Comparison of ENCODE assay signal across 17 mouse cellular contexts in genomic region chr16:22374898-22375297, GRCm38 (mm10).
DNase-seq lines count a peak whose midpoint lies in the region; TF ChIP-seq lines count a peak whose summit lies in the region.
"Had no signal": no experiment of that assay in that cellular context is flagged by ENCODE, and none has a peak within 500 bp of the region (broad histone marks: within the 10 kb centered on the region; RNA-seq: fewer than 3 reads in every experiment).

No protein-coding gene starts in this region.

- DNase-seq in layer of hippocampus, adult 2 months (ENCODE audit: low spot score in 2 of 2), result no peak
- no peak for DNase-seq in layer of hippocampus, postnatal 14 days (ENCODE audit: low spot score in 2 of 2)
- peak; percentile 65 for DNase-seq in 416B (ENCODE audit: low read depth)
- DNase-seq in CD4-positive, CD25-positive, alpha-beta regulatory T cell, adult 2 months (ENCODE audit: low read depth, low spot score), result peak; percentile 35
- DNase-seq in induced T-regulatory cell, adult 2 months (ENCODE audit: low read depth), result peak; percentile 26
- DNase-seq in thymus, postnatal 0 days (ENCODE audit: low spot score), result no peak
- no peak for DNase-seq in kidney, adult 8-10 months
- DNase-seq: adrenal gland, adult 2 months; cerebellum, postnatal 10 days; heart, postnatal 4 days; lung, postnatal 36 days; right cerebral cortex, adult 18-20 months; thymus, adult 18-20 months had no signal

- H3K27ac ChIP-seq in layer of hippocampus, adult 2 months, result no peak overlapping the region
- H3K27ac ChIP-seq: heart, embryonic 13.5 days; limb, embryonic 13.5 days; liver, embryonic 15.5 days; midbrain, embryonic 12.5 days had no signal

- H3K4me3 ChIP-seq in layer of hippocampus, adult 2 months, result no peak overlapping the region
- H3K4me3 ChIP-seq: heart, embryonic 13.5 days; limb, embryonic 13.5 days; liver, embryonic 15.5 days; midbrain, embryonic 12.5 days had no signal

- peak; percentile 68 for TF ChIP-seq CTCF in layer of hippocampus, adult 2 months (conservative IDR thresholded peaks at IDR 0.05)

Comparison
In these comparisons a context has a peak if more than half of its experiments do, and no peak if none do; other contexts are left out.
1. DNase-seq: peak in 416B (single experiment), CD4-positive, CD25-positive, alpha-beta regulatory T cell, adult 2 months (single experiment) and induced T-regulatory cell, adult 2 months (single experiment); none in layer of hippocampus, adult 2 months (0 of 2), layer of hippocampus, postnatal 14 days (0 of 2), thymus, postnatal 0 days (single experiment) and kidney, adult 8-10 months (0 of 2).